Mouse (Mus musculus) CD4-positive, CD25-positive, alpha-beta regulatory T cell, adult 4 months (primary cell): ENCODE results near the gene Moxd1. TPM values are rescaled to one million over a fixed set of nuclear protein-coding genes. Genes with fewer than 3 reads are reported as not detected.
"Not testable (repeated sequence)": the region's sequence is repeated elsewhere in the genome, so short reads cannot be mapped to it uniquely, and the experiment has no call there.

Experiments
- ATAC-seq: one replicate; pipeline ENCODE4 v1.8.0; 2017
- polyA plus RNA-seq, 2 experiments: library from polyadenylated mRNA; unstranded; fragments of 100-300 nt; shearing (Covaris generic); gene quantifications; one replicate each; pipeline ENCODE4 v1.2.1; 2017

Moxd1 gene
- polyA plus RNA-seq, 2 experiments from 2014 or later: not detected

GRCm38 (mm10) chr10:24271077-24271637 lies 47.8 kb downstream of the Moxd1 start:
- ATAC-seq: no peak

GRCm38 (mm10) chr10:24276211-24276610 lies 52.9 kb downstream of the Moxd1 start:
- no peak for ATAC-seq

GRCm38 (mm10) chr10:24282650-24283049 lies 59.3 kb downstream of the Moxd1 start:
- no peak for ATAC-seq

GRCm38 (mm10) chr10:24291611-24292010 lies 68.3 kb downstream of the Moxd1 start:
- no peak for ATAC-seq

- no peak for ATAC-seq
Observed at GRCm38 (mm10) chr10:24292671-24293070, 69.4 kb downstream of the Moxd1 start.

- no peak for ATAC-seq
Observed at GRCm38 (mm10) chr10:24296608-24297007, 73.3 kb downstream of the Moxd1 start.

GRCm38 (mm10) chr10:24297792-24298191 lies 74.5 kb downstream of the Moxd1 start:
- no peak for ATAC-seq

- ATAC-seq: peak; percentile 88
Observed at GRCm38 (mm10) chr10:24298260-24299244, 75.2 kb downstream of the Moxd1 start.

GRCm38 (mm10) chr10:24312191-24312611 lies 88.9 kb downstream of the Moxd1 start:
- peak; percentile 89 for ATAC-seq

GRCm38 (mm10) chr10:24317126-24317836 lies 94.0 kb downstream of the Moxd1 start:
- ATAC-seq: no peak

- ATAC-seq: no peak
Observed at GRCm38 (mm10) chr10:24320326-24320725, 97.0 kb downstream of the Moxd1 start.

- ATAC-seq: no peak
Observed at GRCm38 (mm10) chr10:24323066-24323465, 99.7 kb downstream of the Moxd1 start.

- not testable (repeated sequence) for ATAC-seq
Observed at GRCm38 (mm10) chr10:24327265-24327664, 103.9 kb downstream of the Moxd1 start.

GRCm38 (mm10) chr10:24332799-24333198 lies 109.5 kb downstream of the Moxd1 start:
- no peak for ATAC-seq

GRCm38 (mm10) chr10:24339593-24340143 lies 116.4 kb downstream of the Moxd1 start:
- no peak for ATAC-seq

GRCm38 (mm10) chr10:24340551-24341213 lies 117.4 kb downstream of the Moxd1 start:
- ATAC-seq: no peak

- no peak for ATAC-seq
Observed at GRCm38 (mm10) chr10:24341214-24341589, 117.9 kb downstream of the Moxd1 start.

GRCm38 (mm10) chr10:24343068-24343467 lies 119.8 kb downstream of the Moxd1 start:
- no peak for ATAC-seq
